Mouse (Mus musculus): ENCODE data around the gene Cct4. TPM values are rescaled to one million over a fixed set of nuclear protein-coding genes. Genes with fewer than 3 reads are reported as not detected.
A peak's percentile ranks its signal among the peaks of the same experiment; 100 is the strongest.

The Cct4 gene
- 144 TPM for polyA plus RNA-seq (2012; fragmentation: generic; extraction: Trizol)
- long read RNA-seq, experiment 1, transcript Cct4-204 (14 exons, 2,484 nt), result major isoform, 470 of 539 reads
- long read RNA-seq, experiment 1, partial matches to known transcripts, result 37 of 539 reads
- long read RNA-seq, experiment 1, other reads (novel, unspliced or antisense), result 31 of 539 reads
- long read RNA-seq, experiment 2, transcript Cct4-204 (14 exons, 2,484 nt), result major isoform, 4,532 of 4,679 reads
- long read RNA-seq, experiment 2, partial matches to known transcripts, result 14 of 4,679 reads
- long read RNA-seq, experiment 2, other reads (novel, unspliced or antisense), result 130 of 4,679 reads

GRCm38 (mm10) chr11:22990393-22991126 is at the start of gene Cct4:
Cct4 (plus strand) TSS chr11:22990519.
- TF ChIP-seq CTCF (IDR thresholded peaks at IDR 0.05; ENCODE audit: control insufficient read depth, insufficient read depth, insufficient read length) (no peak), MYOG (IDR thresholded peaks at IDR 0.05; ENCODE audit: control insufficient read depth, extremely low read depth, insufficient read length) (no peak), MAX (IDR thresholded peaks at IDR 0.05) (peak; percentile 96), CEBPB (IDR thresholded peaks at IDR 0.05; ENCODE audit: low read depth) (peak; percentile 6)
- H3K79me2 ChIP-seq (ENCODE audit: control insufficient read depth, insufficient read depth), result peaks cover 52% of the 10 kb centered on the region
- H3K4me3 ChIP-seq (ENCODE audit: insufficient read depth, poor library complexity, severe bottlenecking), result peak within 1 kb of the TSS; percentile 88
- peak within 1 kb of the TSS; percentile 88 for H3ac ChIP-seq (ENCODE audit: control insufficient read depth, insufficient read length, low read depth)
- H3K27me3 ChIP-seq (ENCODE audit: control insufficient read depth, insufficient read depth, insufficient read length), result no peaks in the 10 kb centered on the region
- H3K36me3 ChIP-seq (ENCODE audit: control insufficient read depth, insufficient read depth), result peaks cover 41% of the 10 kb centered on the region
- H3K79me3 ChIP-seq (ENCODE audit: low read depth), result peaks cover 46% of the 10 kb centered on the region

GRCm38 (mm10) chr11:22949101-22949500 is 41.2 kb upstream of the Cct4 start:
- H3K79me3 ChIP-seq (ENCODE audit: low read depth), result peaks cover 3% of the 10 kb centered on the region
- TF ChIP-seq USF1 (IDR thresholded peaks at IDR 0.05; ENCODE audit: low read depth) (no peak), MAX (IDR thresholded peaks at IDR 0.05) (no peak), CTCF (IDR thresholded peaks at IDR 0.05; ENCODE audit: control insufficient read depth, insufficient read depth, insufficient read length) (no peak), MYOG (IDR thresholded peaks at IDR 0.05; ENCODE audit: control insufficient read depth, extremely low read depth, insufficient read length) (no peak), CEBPB (IDR thresholded peaks at IDR 0.05; ENCODE audit: low read depth) (no peak), FOSL1 (IDR thresholded peaks at IDR 0.05; ENCODE audit: insufficient read depth, low read length, poor library complexity, severe bottlenecking) (no peak), MYOD1 (IDR thresholded peaks at IDR 0.05; ENCODE audit: control insufficient read depth, insufficient read length, low read depth) (no peak)
- no peak overlapping the region for H3K4me3 ChIP-seq (ENCODE audit: insufficient read depth, poor library complexity, severe bottlenecking)
- H3K27me3 ChIP-seq (ENCODE audit: control insufficient read depth, insufficient read depth, insufficient read length), result no peaks in the 10 kb centered on the region
- H3ac ChIP-seq (ENCODE audit: control insufficient read depth, insufficient read length, low read depth), result no peak overlapping the region
- H3K79me2 ChIP-seq (ENCODE audit: control insufficient read depth, insufficient read depth), result peaks cover 10% of the 10 kb centered on the region
- H3K36me3 ChIP-seq (ENCODE audit: control insufficient read depth, insufficient read depth), result no peaks in the 10 kb centered on the region

DNA sequence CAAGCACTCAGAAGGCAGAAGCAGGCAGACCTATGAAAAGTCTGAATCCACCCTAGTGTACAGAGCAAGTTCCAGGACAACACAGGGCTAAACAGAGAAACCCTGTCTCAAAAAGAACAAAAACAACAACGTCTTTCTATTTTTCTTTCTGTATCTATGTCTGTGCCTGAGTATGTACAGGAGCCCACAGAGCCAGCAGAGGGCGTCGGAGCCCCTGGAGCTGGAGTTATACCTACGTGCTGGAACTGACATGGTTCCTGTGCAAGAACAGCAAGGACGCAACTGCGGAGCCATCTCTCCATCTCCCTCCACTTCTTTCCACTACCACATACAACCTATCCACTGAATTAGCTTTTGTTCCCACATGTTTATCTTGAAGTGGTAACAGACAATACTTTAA is 40.2 kb upstream of the Cct4 start:
- TF ChIP-seq MYOD1 (IDR thresholded peaks at IDR 0.05; ENCODE audit: control insufficient read depth, insufficient read length, low read depth), result no peak
- no peak for TF ChIP-seq MAX (IDR thresholded peaks at IDR 0.05)
- TF ChIP-seq FOSL1 (IDR thresholded peaks at IDR 0.05; ENCODE audit: insufficient read depth, low read length, poor library complexity, severe bottlenecking), result no peak
- no peak for TF ChIP-seq CEBPB (IDR thresholded peaks at IDR 0.05; ENCODE audit: low read depth)
- no peak for TF ChIP-seq CTCF (IDR thresholded peaks at IDR 0.05; ENCODE audit: control insufficient read depth, insufficient read depth, insufficient read length)
- TF ChIP-seq MYOG (IDR thresholded peaks at IDR 0.05; ENCODE audit: control insufficient read depth, extremely low read depth, insufficient read length), result no peak
- Histone ChIP-seq H3K27me3 (ENCODE audit: control insufficient read depth, insufficient read depth, insufficient read length) (no peaks in the 10 kb centered on the region), H3K79me2 (ENCODE audit: control insufficient read depth, insufficient read depth) (peaks cover 10% of the 10 kb centered on the region), H3K79me3 (ENCODE audit: low read depth) (peaks cover 2% of the 10 kb centered on the region), H3K4me3 (ENCODE audit: insufficient read depth, poor library complexity, severe bottlenecking) (no peak overlapping the region), H3K36me3 (ENCODE audit: control insufficient read depth, insufficient read depth) (peaks cover 4% of the 10 kb centered on the region), H3ac (ENCODE audit: control insufficient read depth, insufficient read length, low read depth) (no peak overlapping the region)

DNA sequence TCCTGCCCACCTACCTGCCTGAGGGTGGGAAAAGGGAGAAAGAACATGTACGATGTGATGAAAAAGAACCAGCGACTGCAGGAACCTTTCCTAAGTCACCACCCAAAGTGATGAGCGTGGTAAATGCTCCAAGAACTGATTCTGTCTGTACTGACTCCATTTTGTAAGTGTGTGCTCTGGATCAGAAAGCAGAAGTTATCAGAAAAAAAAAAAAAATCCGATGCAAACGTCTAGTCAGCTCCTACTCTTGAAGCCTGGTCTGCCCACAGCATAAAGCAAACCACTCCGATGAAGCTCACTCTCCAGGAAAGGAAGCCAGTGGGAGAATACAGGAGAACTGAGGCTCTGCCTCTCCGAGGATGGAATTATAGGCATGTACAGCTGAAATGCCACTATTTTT is 37.7 kb upstream of the Cct4 start:
- H3K4me3 ChIP-seq (ENCODE audit: insufficient read depth, poor library complexity, severe bottlenecking), result no peak overlapping the region
- no peak for TF ChIP-seq MYOG (IDR thresholded peaks at IDR 0.05; ENCODE audit: control insufficient read depth, extremely low read depth, insufficient read length)
- no peak for TF ChIP-seq CEBPB (IDR thresholded peaks at IDR 0.05; ENCODE audit: low read depth)
- no peak for TF ChIP-seq MAX (IDR thresholded peaks at IDR 0.05)
- TF ChIP-seq MYOD1 (IDR thresholded peaks at IDR 0.05; ENCODE audit: control insufficient read depth, insufficient read length, low read depth), result no peak
- no peak for TF ChIP-seq CTCF (IDR thresholded peaks at IDR 0.05; ENCODE audit: control insufficient read depth, insufficient read depth, insufficient read length)
- no peak for TF ChIP-seq USF1 (IDR thresholded peaks at IDR 0.05; ENCODE audit: low read depth)
- TF ChIP-seq FOSL1 (IDR thresholded peaks at IDR 0.05; ENCODE audit: insufficient read depth, low read length, poor library complexity, severe bottlenecking), result no peak
- H3K79me3 ChIP-seq (ENCODE audit: low read depth), result peaks cover 2% of the 10 kb centered on the region
- peaks cover 10% of the 10 kb centered on the region for H3K79me2 ChIP-seq (ENCODE audit: control insufficient read depth, insufficient read depth)
- H3K27me3 ChIP-seq (ENCODE audit: control insufficient read depth, insufficient read depth, insufficient read length), result no peaks in the 10 kb centered on the region
- no peak overlapping the region for H3ac ChIP-seq (ENCODE audit: control insufficient read depth, insufficient read length, low read depth)
- peaks cover 8% of the 10 kb centered on the region for H3K36me3 ChIP-seq (ENCODE audit: control insufficient read depth, insufficient read depth)

GRCm38 (mm10) chr11:22956346-22956745 is 34.0 kb upstream of the Cct4 start:
- no peak overlapping the region for H3ac ChIP-seq (ENCODE audit: control insufficient read depth, insufficient read length, low read depth)
- H3K4me3 ChIP-seq (ENCODE audit: insufficient read depth, poor library complexity, severe bottlenecking), result no peak overlapping the region
- H3K27me3 ChIP-seq (ENCODE audit: control insufficient read depth, insufficient read depth, insufficient read length), result no peaks in the 10 kb centered on the region
- H3K79me3 ChIP-seq (ENCODE audit: low read depth), result no peaks in the 10 kb centered on the region
- peaks cover 8% of the 10 kb centered on the region for H3K36me3 ChIP-seq (ENCODE audit: control insufficient read depth, insufficient read depth)
- TF ChIP-seq MAX (IDR thresholded peaks at IDR 0.05) (no peak), CEBPB (IDR thresholded peaks at IDR 0.05; ENCODE audit: low read depth) (no peak), MYOG (IDR thresholded peaks at IDR 0.05; ENCODE audit: control insufficient read depth, extremely low read depth, insufficient read length) (no peak), USF1 (IDR thresholded peaks at IDR 0.05; ENCODE audit: low read depth) (no peak), MYOD1 (IDR thresholded peaks at IDR 0.05; ENCODE audit: control insufficient read depth, insufficient read length, low read depth) (no peak), CTCF (IDR thresholded peaks at IDR 0.05; ENCODE audit: control insufficient read depth, insufficient read depth, insufficient read length) (no peak), FOSL1 (IDR thresholded peaks at IDR 0.05; ENCODE audit: insufficient read depth, low read length, poor library complexity, severe bottlenecking) (no peak)
- peaks cover 20% of the 10 kb centered on the region for H3K79me2 ChIP-seq (ENCODE audit: control insufficient read depth, insufficient read depth)

All from C2C12 (cell line).